Comparison of ENCODE assay signal across 8 mouse cellular contexts in the genomic region with DNA sequence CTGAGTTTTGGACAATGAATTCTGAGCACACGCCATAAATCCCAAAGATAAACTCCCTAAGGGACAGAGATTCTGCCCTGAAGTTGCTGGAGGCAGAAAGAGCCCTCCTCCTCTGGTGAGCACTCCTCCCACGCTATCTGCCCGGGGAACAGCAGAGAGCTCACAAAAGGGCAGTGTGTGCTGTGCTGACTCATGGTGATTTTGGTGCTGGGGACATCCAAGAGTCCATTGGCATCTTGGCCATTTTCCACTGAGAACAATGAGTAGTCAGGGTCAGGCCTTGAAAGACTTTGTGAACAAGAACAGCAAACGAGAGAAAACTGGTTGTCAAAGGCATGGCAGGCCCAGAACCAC. TPM values are rescaled to one million over a fixed set of nuclear protein-coding genes. Genes with fewer than 3 reads are reported as not detected.
DNase-seq lines count a peak whose midpoint lies in the region; ATAC-seq and TF ChIP-seq lines count a peak whose summit lies in the region.

No protein-coding gene starts in this region.

- no peak for ATAC-seq in heart, postnatal 0 days (ENCODE audit: insufficient read depth, low read depth)
- ATAC-seq in limb, embryonic 11.5 days (ENCODE audit: insufficient number of reproducible peaks, low FRiP score, low TSS enrichment, low read depth): no peak

- no peaks in the 10 kb centered on the region for H3K27me3 ChIP-seq in heart, postnatal 0 days (ENCODE audit: control insufficient read depth, insufficient read depth, low read length)
- no peaks in the 10 kb centered on the region for H3K27me3 ChIP-seq in E14TG2a.4 (ENCODE audit: insufficient read depth, low read length)
- no peaks in the 10 kb centered on the region for H3K27me3 ChIP-seq in limb, embryonic 11.5 days (ENCODE audit: control insufficient read depth, insufficient read depth, low read length)

- peaks cover 16% of the 10 kb centered on the region; the same call in 1 of the 2 replicates for H3K4me1 ChIP-seq in heart, postnatal 0 days (ENCODE audit: control insufficient read depth, insufficient read depth)
- peaks cover 67% of the 10 kb centered on the region for H3K4me1 ChIP-seq in E14TG2a.4 (replicated peaks; ENCODE audit: low read depth, low read length)
- peaks cover 10% of the 10 kb centered on the region for H3K4me1 ChIP-seq in limb, embryonic 11.5 days (ENCODE audit: control insufficient read depth, insufficient read depth, low read length)
- peaks cover 2% of the 10 kb centered on the region for H3K4me1 ChIP-seq in lung, adult 2 months (ENCODE audit: control insufficient read depth, insufficient read depth, low read length)

- TF ChIP-seq EP300 in heart, postnatal 0 days (IDR thresholded peaks at IDR 0.05; ENCODE audit: low read depth): no peak

- TF ChIP-seq POLR2A in lung, adult 2 months (IDR thresholded peaks at IDR 0.05; ENCODE audit: borderline replicate concordance, extremely low read depth, low read depth, low read length): no peak

- TF ChIP-seq CTCF in heart, postnatal 0 days (IDR thresholded peaks at IDR 0.05; ENCODE audit: low read depth): no peak
- TF ChIP-seq CTCF in E14TG2a.4 (conservative IDR thresholded peaks at IDR 0.05; ENCODE audit: low read length): no peak
- no peak for TF ChIP-seq CTCF in lung, adult 2 months (IDR thresholded peaks at IDR 0.05; ENCODE audit: insufficient read depth, low read length)

- WGBS in heart, postnatal 0 days: 41% methylated on average over 4 of the region's 4 CpGs
- WGBS in limb, embryonic 11.5 days: 63% methylated on average over 4 of the region's 4 CpGs
- 41% methylated on average over 4 of the region's 4 CpGs for WGBS in lung, adult 2 months

- no peak for DNase-seq in heart, postnatal 0 days (ENCODE audit: low spot score)
- no peak for DNase-seq in heart, adult 9 months (ENCODE audit: low spot score in 2 of 2)
- peak; percentile 82 for DNase-seq in adrenal gland, adult 8-10 months
- DNase-seq in limb, embryonic 11.5 days (ENCODE audit: low spot score): no peak
- no peak for DNase-seq in spleen, adult 18-20 months
- no peak for DNase-seq in thymus, postnatal 25 days
- no peak for DNase-seq in lung, adult 2 months

- no peak overlapping the region for H3K4me2 ChIP-seq in heart, postnatal 0 days (ENCODE audit: low read depth, low read length)
- no peak overlapping the region for H3K4me2 ChIP-seq in limb, embryonic 11.5 days (ENCODE audit: low read depth, severe bottlenecking)

- no peak overlapping the region for H3K4me3 ChIP-seq in heart, postnatal 0 days (ENCODE audit: low read depth, low read length)
- 0 out of 2 replicates have a peak overlapping the region, but pooled peaks have one; percentile 18 for H3K4me3 ChIP-seq in E14TG2a.4 (replicated peaks; ENCODE audit: low read length)
- H3K4me3 ChIP-seq in limb, embryonic 11.5 days (ENCODE audit: low read depth, low read length): no peak overlapping the region
- H3K4me3 ChIP-seq in lung, adult 2 months (replicated peaks; ENCODE audit: extremely low read depth, low read depth, low read length): no peak overlapping the region

- peaks cover 14% of the 10 kb centered on the region; the same call in 1 of the 2 replicates for H3K36me3 ChIP-seq in heart, postnatal 0 days (replicated peaks; ENCODE audit: control insufficient read depth, insufficient read depth, low read length)
- peaks cover 24% of the 10 kb centered on the region for H3K36me3 ChIP-seq in E14TG2a.4 (ENCODE audit: insufficient read depth, low read length)
- H3K36me3 ChIP-seq in limb, embryonic 11.5 days (ENCODE audit: control insufficient read depth, insufficient read depth, low read length): no peaks in the 10 kb centered on the region

- 0 out of 2 replicates have a peak overlapping the region, but pooled peaks have one; percentile 2 for H3K9ac ChIP-seq in heart, postnatal 0 days (replicated peaks; ENCODE audit: low read depth, low read length)
- no peak overlapping the region for H3K9ac ChIP-seq in limb, embryonic 11.5 days (ENCODE audit: low read length)

- H3K27ac ChIP-seq in heart, postnatal 0 days (ENCODE audit: low read depth): peak overlapping the region; percentile 32
- H3K27ac ChIP-seq in limb, embryonic 11.5 days (replicated peaks; ENCODE audit: low read depth, low read length): 0 out of 2 replicates have a peak overlapping the region, but pooled peaks have one; percentile 45

- no peaks in the 10 kb centered on the region for H3K9me3 ChIP-seq in heart, postnatal 0 days (replicated peaks; ENCODE audit: control insufficient read depth, low read length)
- no peaks in the 10 kb centered on the region for H3K9me3 ChIP-seq in E14TG2a.4 (ENCODE audit: low read length)
- H3K9me3 ChIP-seq in limb, embryonic 11.5 days (ENCODE audit: control insufficient read depth, low read length): no peaks in the 10 kb centered on the region

RNA-seq across cellular contexts. Expression of a gene that starts 18.5 kb away (rescaled TPM):
- total RNA-seq in heart, postnatal 0 days (2014; rRNA removed; ENCODE audit: low replicate concordance): 307 and 374 TPM in 2 replicates
- 47.5 and 61.2 TPM in 2 replicates for polyA plus RNA-seq in heart, postnatal 0 days (2015; fragmentation: Nextera tagmentation; extraction: Ambion mirVana)
- total RNA-seq in adrenal gland, adult 8-10 months (2022): 1,000 to 10,000 TPM in 3 of 4 experiments, 100 to 1,000 TPM in 1; 965 to 1,225 (median 1,109) TPM
- polyA plus RNA-seq in limb, embryonic 11.5 days (2014; fragmentation: Nextera tagmentation; extraction: Ambion mirVana): 309 and 322 TPM in 2 replicates
- polyA plus RNA-seq in lung, adult 2 months (2012; rRNA removed): 289 and 384 TPM in 2 replicates

RNA-seq across cellular contexts. Expression of a gene that starts 20.9 kb away (rescaled TPM):
- total RNA-seq in heart, postnatal 0 days (2014; rRNA removed; ENCODE audit: low replicate concordance): 10.8 and 37.4 TPM in 2 replicates
- polyA plus RNA-seq in heart, postnatal 0 days (2015; fragmentation: Nextera tagmentation; extraction: Ambion mirVana): 30.8 and 38.2 TPM in 2 replicates
- 1 to 10 TPM; 4.5 to 7.6 (median 6.6) TPM for total RNA-seq in adrenal gland, adult 8-10 months (2022)
- polyA plus RNA-seq in limb, embryonic 11.5 days (2014; fragmentation: Nextera tagmentation; extraction: Ambion mirVana): 0.09 TPM in 1 of 2 replicates, not detected in the other
- polyA plus RNA-seq in lung, adult 2 months (2012; rRNA removed): 0.46 and 0.97 TPM in 2 replicates

Comparison
In these comparisons a context has a peak if more than half of its experiments do, and no peak if none do; other contexts are left out.
1. RNA of a gene that starts 20.9 kb away (polyA plus RNA-seq): 30.8 to 38.2 TPM in heart, postnatal 0 days; 0.46 to 0.97 TPM in lung, adult 2 months and 0.09 TPM in limb, embryonic 11.5 days; every median in the first group is over 10 times any median in the second.